In genomic region chr15:80440195-80440594, GRCm38 (mm10) we compare ENCODE assay signal across 24 mouse cellular contexts.
DNase-seq lines count a peak whose midpoint lies in the region; ATAC-seq and TF ChIP-seq lines count a peak whose summit lies in the region.
"Had no signal": no experiment of that assay in that cellular context is flagged by ENCODE, and none has a peak within 500 bp of the region (broad histone marks: within the 10 kb centered on the region; RNA-seq: fewer than 3 reads in every experiment).

No protein-coding gene starts in this region.

- no peaks in the 10 kb centered on the region for H3K9me3 ChIP-seq in G1E (replicated peaks)
- H3K9me3 ChIP-seq in forebrain, embryonic 13.5 days (replicated peaks), result no peaks in the 10 kb centered on the region
- H3K9me3 ChIP-seq: embryonic facial prominence, embryonic 13.5 days; embryonic facial prominence, embryonic 15.5 days; forebrain, embryonic 10.5 days; forebrain, embryonic 12.5 days; forebrain, embryonic 15.5 days had no signal

- H3K36me3 ChIP-seq in G1E (replicated peaks), result no peaks in the 10 kb centered on the region
- H3K36me3 ChIP-seq in forebrain, embryonic 13.5 days (ENCODE audit: poor library complexity, severe bottlenecking), result no peaks in the 10 kb centered on the region
- H3K36me3 ChIP-seq: embryonic facial prominence, embryonic 13.5 days; embryonic facial prominence, embryonic 15.5 days; forebrain, embryonic 10.5 days; forebrain, embryonic 12.5 days; forebrain, embryonic 15.5 days had no signal

- 0 out of 2 replicates have a peak, but pooled peaks cover 2% of the 10 kb centered on the region for H3K27me3 ChIP-seq in G1E (ENCODE audit: insufficient read depth, low read length)
- H3K27me3 ChIP-seq in forebrain, embryonic 13.5 days, result no peaks in the 10 kb centered on the region
- H3K27me3 ChIP-seq in cerebellum, adult 2 months (ENCODE audit: control insufficient read depth, insufficient read depth, low read length), result no peaks in the 10 kb centered on the region
- H3K27me3 ChIP-seq: embryonic facial prominence, embryonic 13.5 days; forebrain, embryonic 15.5 days had no signal

- no peak for TF ChIP-seq CTCF in G1E (IDR thresholded peaks at IDR 0.05; ENCODE audit: low read depth, low read length)
- no peak for TF ChIP-seq CTCF in cerebellum, adult 2 months (IDR thresholded peaks at IDR 0.05; ENCODE audit: borderline replicate concordance, insufficient read depth, low read depth, low read length)

- ATAC-seq in G1E (ENCODE audit: extremely low read depth, insufficient number of reproducible peaks, low FRiP score, poor library complexity, severe bottlenecking), result peak; percentile 4; the same call in 1 of the 2 replicates
- peak; percentile 63 for ATAC-seq in megakaryocyte progenitor cell, adult 5-6 weeks (replicated peaks; ENCODE audit: poor library complexity)
- ATAC-seq in forebrain, embryonic 13.5 days, result no peak
- ATAC-seq: CD4-positive, CD25-positive, alpha-beta regulatory T cell, adult 4 months; forebrain, embryonic 15.5 days; forebrain, postnatal 0 days had no signal

- no peak overlapping the region for H3K4me3 ChIP-seq in G1E (ENCODE audit: low read depth, low read length)
- H3K4me3 ChIP-seq in forebrain, embryonic 13.5 days, result no peak overlapping the region
- H3K4me3 ChIP-seq in cerebellum, adult 2 months (replicated peaks; ENCODE audit: insufficient read depth, low read depth, low read length), result no peak overlapping the region
- H3K4me3 ChIP-seq: embryonic facial prominence, embryonic 13.5 days; embryonic facial prominence, embryonic 15.5 days; erythroblast, embryonic 14.5 days; forebrain, embryonic 10.5 days; forebrain, embryonic 12.5 days; forebrain, embryonic 15.5 days had no signal

- 94% methylated on average over 6 of the region's 6 CpGs for WGBS in forebrain, embryonic 13.5 days
- WGBS in cerebellum, adult 2 months, result 93% methylated on average over 6 of the region's 6 CpGs

- DNase-seq in G1E (ENCODE audit: low spot score), result no peak
- DNase-seq in MEL-GATA-1-ER (ENCODE audit: extremely low read depth, low read depth), result peak; percentile 54
- no peak for DNase-seq in embryo, embryonic 10 days (ENCODE audit: low spot score)
- DNase-seq in cerebellum, adult 2 months, result no peak
- DNase-seq: adrenal gland, adult 2 months; adrenal gland, postnatal 10 days; adrenal gland, postnatal 25 days; B cell, adult 2 months; cerebellum, adult 11 months; cerebellum, adult 18-20 months; cerebellum, adult 9-10 months; cerebellum, postnatal 10 days; cerebellum, postnatal 36 days; embryo, embryonic 11 days; forebrain, postnatal 0 days had no signal

- no peaks in the 10 kb centered on the region; the same call in 1 of the 2 replicates for H3K4me1 ChIP-seq in G1E (ENCODE audit: insufficient read depth, low read depth, low read length)
- peaks cover 20% of the 10 kb centered on the region for H3K4me1 ChIP-seq in forebrain, embryonic 13.5 days
- H3K4me1 ChIP-seq in cerebellum, adult 2 months (ENCODE audit: control insufficient read depth, insufficient read depth, low read length), result no peaks in the 10 kb centered on the region

- no peak for TF ChIP-seq POLR2A in cerebellum, adult 2 months (IDR thresholded peaks at IDR 0.05; ENCODE audit: borderline replicate concordance, insufficient read depth, low read length)

- H3K4me2 ChIP-seq in forebrain, embryonic 13.5 days, result no peak overlapping the region
- H3K4me2 ChIP-seq: embryonic facial prominence, embryonic 13.5 days; embryonic facial prominence, embryonic 15.5 days; forebrain, embryonic 12.5 days; forebrain, embryonic 15.5 days had no signal

- no peak overlapping the region for H3K27ac ChIP-seq in forebrain, embryonic 13.5 days
- H3K27ac ChIP-seq in cerebellum, adult 2 months (ENCODE audit: insufficient read depth, low read length), result no peak overlapping the region
- H3K27ac ChIP-seq: embryonic facial prominence, embryonic 13.5 days; embryonic facial prominence, embryonic 15.5 days; forebrain, embryonic 12.5 days; forebrain, embryonic 15.5 days had no signal

- no peak overlapping the region for H3K9ac ChIP-seq in forebrain, embryonic 13.5 days
- H3K9ac ChIP-seq: embryonic facial prominence, embryonic 13.5 days; embryonic facial prominence, embryonic 15.5 days; forebrain, embryonic 12.5 days; forebrain, embryonic 15.5 days; forebrain, postnatal 0 days had no signal
